Comparison of ENCODE assay signal across 25 mouse cellular contexts in the genomic region with DNA sequence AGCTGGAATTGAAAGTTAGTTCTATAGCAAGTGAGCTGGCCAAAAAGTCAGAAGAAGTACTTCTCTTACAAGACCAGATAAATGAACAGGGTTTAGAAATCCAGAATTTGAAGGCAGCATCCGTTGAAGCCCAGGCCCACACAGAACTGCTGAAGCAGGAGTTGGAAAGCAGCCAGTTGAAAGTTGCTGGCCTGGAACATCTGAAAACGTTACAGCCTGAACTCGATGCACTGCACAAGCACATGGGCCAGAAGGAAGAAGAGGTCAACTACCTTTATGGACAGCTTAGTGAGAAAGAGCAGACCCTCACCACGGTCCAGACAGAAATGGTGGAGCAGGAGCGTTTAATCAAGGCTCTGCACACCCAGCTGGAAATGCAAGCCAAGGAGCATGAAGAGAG. TPM values are rescaled to one million over a fixed set of nuclear protein-coding genes. Genes with fewer than 3 reads are reported as not detected.
DNase-seq lines count a peak whose midpoint lies in the region; ATAC-seq and TF ChIP-seq lines count a peak whose summit lies in the region.
"Had no signal": no experiment of that assay in that cellular context is flagged by ENCODE, and none has a peak within 500 bp of the region (broad histone marks: within the 10 kb centered on the region; RNA-seq: fewer than 3 reads in every experiment).

No protein-coding gene starts in this region.

- no peak overlapping the region for H3K27ac ChIP-seq in kidney, embryonic 15.5 days
- H3K27ac ChIP-seq in lung, embryonic 14.5 days (ENCODE audit: low read depth) = no peak overlapping the region
- no peak overlapping the region for H3K27ac ChIP-seq in kidney, postnatal 0 days
- H3K27ac ChIP-seq: forebrain, embryonic 13.5 days; heart, embryonic 10.5 days; heart, embryonic 15.5 days; hindbrain, embryonic 12.5 days; limb, embryonic 13.5 days; liver, embryonic 13.5 days had no signal

- ATAC-seq in kidney, embryonic 15.5 days (replicated peaks; ENCODE audit: low FRiP score) = no peak
- no peak for ATAC-seq in lung, embryonic 14.5 days (ENCODE audit: insufficient read depth)
- peak; percentile 80 for ATAC-seq in kidney, postnatal 0 days (replicated peaks; ENCODE audit: low FRiP score, low read depth)
- no peak for ATAC-seq in megakaryocyte progenitor cell, adult 5-6 weeks (replicated peaks; ENCODE audit: poor library complexity)
- ATAC-seq: forebrain, embryonic 13.5 days; midbrain, embryonic 16.5 days had no signal

- DNase-seq in kidney, adult 11 months = peak; percentile 70
- peak; percentile 37 for DNase-seq in lung, embryonic 14.5 days
- DNase-seq in lung, postnatal 36 days = no peak
- no peak for DNase-seq in kidney, postnatal 0 days (ENCODE audit: low spot score)
- DNase-seq in kidney, postnatal 36 days = peak; percentile 82 to 86
- no peak for DNase-seq in right cerebral cortex, postnatal 10 days (ENCODE audit: low spot score in 2 of 2)
- DNase-seq: adrenal gland, postnatal 25 days; B cell, adult 2 months; cerebellum, adult 18-20 months; cerebellum, postnatal 10 days; gastrocnemius, postnatal 10 days; liver, embryonic 13.5 days; lung, adult 2 months; lung, postnatal 14 days; thymus, postnatal 14 days had no signal

- no peak overlapping the region for H3K4me3 ChIP-seq in kidney, embryonic 15.5 days (replicated peaks)
- H3K4me3 ChIP-seq in lung, embryonic 14.5 days (ENCODE audit: low read depth, low read length) = no peak overlapping the region
- H3K4me3 ChIP-seq in kidney, postnatal 0 days (replicated peaks; ENCODE audit: low read depth, low read length) = no peak overlapping the region
- H3K4me3 ChIP-seq: forebrain, embryonic 13.5 days; heart, embryonic 10.5 days; heart, embryonic 15.5 days; hindbrain, embryonic 12.5 days; limb, embryonic 13.5 days; liver, embryonic 13.5 days had no signal

- 56% methylated on average over 5 of the region's 5 CpGs for WGBS in kidney, embryonic 15.5 days
- WGBS in lung, embryonic 14.5 days = 68% methylated on average over 5 of the region's 5 CpGs
- 49% methylated on average over 5 of the region's 5 CpGs for WGBS in kidney, postnatal 0 days

- no peaks in the 10 kb centered on the region for H3K4me1 ChIP-seq in kidney, embryonic 15.5 days
- H3K4me1 ChIP-seq in lung, embryonic 14.5 days (ENCODE audit: insufficient read depth) = no peaks in the 10 kb centered on the region
- H3K4me1 ChIP-seq in kidney, postnatal 0 days (replicated peaks; ENCODE audit: insufficient read depth, low read length) = no peaks in the 10 kb centered on the region
- H3K4me1 ChIP-seq: forebrain, embryonic 13.5 days; heart, embryonic 10.5 days; heart, embryonic 15.5 days; hindbrain, embryonic 12.5 days; limb, embryonic 13.5 days; liver, embryonic 13.5 days had no signal

- H3K36me3 ChIP-seq in kidney, embryonic 15.5 days = peaks cover 89% of the 10 kb centered on the region
- H3K36me3 ChIP-seq in lung, embryonic 14.5 days (ENCODE audit: insufficient read depth) = peaks cover 73% of the 10 kb centered on the region
- peaks cover 61% of the 10 kb centered on the region for H3K36me3 ChIP-seq in kidney, postnatal 0 days (ENCODE audit: insufficient read depth, low read length)

- no peak for TF ChIP-seq CTCF in lung, embryonic 14.5 days (IDR thresholded peaks at IDR 0.05; ENCODE audit: low read depth)
- no peak for TF ChIP-seq CTCF in kidney, postnatal 0 days (IDR thresholded peaks at IDR 0.05; ENCODE audit: low read depth)

- no peaks in the 10 kb centered on the region for H3K9me3 ChIP-seq in kidney, embryonic 15.5 days (replicated peaks)
- H3K9me3 ChIP-seq in lung, embryonic 14.5 days (ENCODE audit: low read depth, low read length) = no peaks in the 10 kb centered on the region
- H3K9me3 ChIP-seq in kidney, postnatal 0 days (replicated peaks; ENCODE audit: low read length) = no peaks in the 10 kb centered on the region
- H3K9me3 ChIP-seq: forebrain, embryonic 13.5 days; heart, embryonic 10.5 days; heart, embryonic 15.5 days; hindbrain, embryonic 12.5 days; limb, embryonic 13.5 days; liver, embryonic 13.5 days had no signal

- no peak overlapping the region for H3K4me2 ChIP-seq in kidney, embryonic 15.5 days
- H3K4me2 ChIP-seq in lung, embryonic 14.5 days = no peak overlapping the region
- no peak overlapping the region for H3K4me2 ChIP-seq in kidney, postnatal 0 days (ENCODE audit: low read length)
- H3K4me2 ChIP-seq: forebrain, embryonic 13.5 days; heart, embryonic 15.5 days; hindbrain, embryonic 12.5 days; limb, embryonic 13.5 days; liver, embryonic 13.5 days; midbrain, embryonic 11.5 days had no signal

- no peaks in the 10 kb centered on the region for H3K27me3 ChIP-seq in kidney, embryonic 15.5 days
- no peaks in the 10 kb centered on the region for H3K27me3 ChIP-seq in lung, embryonic 14.5 days (ENCODE audit: insufficient read depth, low read length)
- H3K27me3 ChIP-seq in kidney, postnatal 0 days (ENCODE audit: insufficient read depth, low read length) = no peaks in the 10 kb centered on the region
- H3K27me3 ChIP-seq: forebrain, embryonic 13.5 days; heart, embryonic 15.5 days; hindbrain, embryonic 12.5 days; limb, embryonic 13.5 days; liver, embryonic 13.5 days had no signal

- no peak overlapping the region for H3K9ac ChIP-seq in kidney, embryonic 15.5 days
- no peak overlapping the region for H3K9ac ChIP-seq in lung, embryonic 14.5 days
- no peak overlapping the region for H3K9ac ChIP-seq in kidney, postnatal 0 days (ENCODE audit: low read depth, low read length)
- H3K9ac ChIP-seq: forebrain, embryonic 13.5 days; heart, embryonic 15.5 days; hindbrain, embryonic 12.5 days; limb, embryonic 13.5 days; liver, embryonic 13.5 days had no signal

RNA-seq across cellular contexts. Expression of a gene that starts 20.6 kb away (rescaled TPM):
- polyA plus RNA-seq in kidney, embryonic 15.5 days (2015; fragmentation: Nextera tagmentation; extraction: Ambion mirVana) = 5.5 and 6.1 TPM in 2 replicates
- 2.1 and 2.2 TPM in 2 replicates for polyA plus RNA-seq in lung, embryonic 14.5 days (2014; fragmentation: Nextera tagmentation; extraction: Ambion mirVana)
- 4.8 and 4.9 TPM in 2 replicates for polyA plus RNA-seq in kidney, postnatal 0 days (2015; fragmentation: Nextera tagmentation; extraction: Ambion mirVana)
- total RNA-seq in megakaryocyte progenitor cell, adult 5-6 weeks (2015) = 17.2 and 21.3 TPM in 2 replicates
- 134 and 150 TPM in 2 replicates for total RNA-seq in megakaryocyte progenitor cell, adult 5-6 weeks (2017)

RNA-seq across cellular contexts. Expression of a gene that starts 39.3 kb away (rescaled TPM):
- 104 and 111 TPM in 2 replicates for polyA plus RNA-seq in kidney, embryonic 15.5 days (2015; fragmentation: Nextera tagmentation; extraction: Ambion mirVana)
- 89.9 and 96.8 TPM in 2 replicates for polyA plus RNA-seq in lung, embryonic 14.5 days (2014; fragmentation: Nextera tagmentation; extraction: Ambion mirVana)
- polyA plus RNA-seq in kidney, postnatal 0 days (2015; fragmentation: Nextera tagmentation; extraction: Ambion mirVana) = 101 and 115 TPM in 2 replicates
- total RNA-seq in megakaryocyte progenitor cell, adult 5-6 weeks (2015) = 14.1 and 18.5 TPM in 2 replicates
- total RNA-seq in megakaryocyte progenitor cell, adult 5-6 weeks (2017) = 30.7 and 37.1 TPM in 2 replicates

RNA-seq across cellular contexts. Expression of a gene that starts 39.4 kb away (rescaled TPM):
- polyA plus RNA-seq in kidney, embryonic 15.5 days (2015; fragmentation: Nextera tagmentation; extraction: Ambion mirVana) = 8.5 and 8.6 TPM in 2 replicates
- 0.99 and 1.0 TPM in 2 replicates for polyA plus RNA-seq in lung, embryonic 14.5 days (2014; fragmentation: Nextera tagmentation; extraction: Ambion mirVana)
- polyA plus RNA-seq in kidney, postnatal 0 days (2015; fragmentation: Nextera tagmentation; extraction: Ambion mirVana) = 22.7 and 24.6 TPM in 2 replicates
- 0.42 and 1.4 TPM in 2 replicates for total RNA-seq in megakaryocyte progenitor cell, adult 5-6 weeks (2015)
- total RNA-seq in megakaryocyte progenitor cell, adult 5-6 weeks (2017) = 1.1 TPM in 1 of 2 replicates, not detected in the other
- total RNA-seq: granulocyte monocyte progenitor cell, adult 5-6 weeks had no signal

Comparison
In these comparisons a context has a peak if more than half of its experiments do, and no peak if none do; other contexts are left out.
1. DNase-seq: peak in kidney, adult 11 months (single experiment), lung, embryonic 14.5 days (single experiment) and kidney, postnatal 36 days (2 of 2); none in lung, postnatal 36 days (single experiment), kidney, postnatal 0 days (single experiment) and right cerebral cortex, postnatal 10 days (0 of 2).